11 mouse cellular contexts compared by ENCODE assay signal in the genomic region with DNA sequence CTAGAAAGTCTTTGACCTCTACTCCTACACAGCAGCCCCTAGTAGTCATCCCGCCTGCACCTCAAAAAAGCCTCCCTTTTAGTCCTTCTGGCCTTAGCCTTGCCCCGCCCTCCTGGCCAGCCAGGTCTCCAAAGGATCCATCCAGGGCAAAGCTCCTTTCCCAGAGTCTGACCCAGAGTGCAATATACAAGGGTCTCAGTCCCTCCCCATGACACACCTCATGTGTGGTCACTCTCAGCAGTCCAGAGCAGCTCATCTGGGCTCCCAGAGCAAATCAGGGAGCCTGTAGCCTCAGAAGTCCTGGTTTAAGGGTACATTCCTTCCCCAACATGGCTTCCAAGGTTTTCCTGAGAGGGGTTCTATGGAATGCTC. TPM values are rescaled to one million over a fixed set of nuclear protein-coding genes. Genes with fewer than 3 reads are reported as not detected.
DNase-seq lines count a peak whose midpoint lies in the region; ATAC-seq lines count a peak whose summit lies in the region.
"Had no signal": no experiment of that assay in that cellular context is flagged by ENCODE, and none has a peak within 500 bp of the region (broad histone marks: within the 10 kb centered on the region; RNA-seq: fewer than 3 reads in every experiment).

No protein-coding gene starts in this region.

- H3K27me3 ChIP-seq in heart, embryonic 10.5 days (ENCODE audit: insufficient read depth, poor library complexity, severe bottlenecking) = peaks cover 55% of the 10 kb centered on the region
- no peaks in the 10 kb centered on the region for H3K27me3 ChIP-seq in neural tube, embryonic 11.5 days (ENCODE audit: control insufficient read depth, insufficient read depth, low read length)
- H3K27me3 ChIP-seq in limb, embryonic 13.5 days = peaks cover 12% of the 10 kb centered on the region

- 41% methylated on average over 2 of the region's 2 CpGs for WGBS in heart, embryonic 10.5 days
- WGBS in neural tube, embryonic 11.5 days = 44% methylated on average over 2 of the region's 2 CpGs
- 59% methylated on average over 2 of the region's 2 CpGs for WGBS in limb, embryonic 13.5 days

- H3K9ac ChIP-seq in neural tube, embryonic 11.5 days (ENCODE audit: low read length) = 0 out of 2 replicates have a peak overlapping the region, but pooled peaks have one; percentile 35
- 0 out of 2 replicates have a peak overlapping the region, but pooled peaks have one; percentile 2 for H3K9ac ChIP-seq in limb, embryonic 13.5 days
- H3K9ac ChIP-seq: liver, embryonic 13.5 days had no signal

- no peaks in the 10 kb centered on the region for H3K9me3 ChIP-seq in heart, embryonic 10.5 days
- H3K9me3 ChIP-seq in neural tube, embryonic 11.5 days (ENCODE audit: control insufficient read depth, low read length) = no peaks in the 10 kb centered on the region
- no peaks in the 10 kb centered on the region for H3K9me3 ChIP-seq in limb, embryonic 13.5 days
- H3K9me3 ChIP-seq: liver, embryonic 13.5 days had no signal

- no peak overlapping the region for H3K4me2 ChIP-seq in neural tube, embryonic 11.5 days (ENCODE audit: low read depth)
- H3K4me2 ChIP-seq in limb, embryonic 13.5 days (replicated peaks) = peak overlapping the region; percentile 56
- H3K4me2 ChIP-seq: liver, embryonic 13.5 days had no signal

- no peaks in the 10 kb centered on the region for H3K36me3 ChIP-seq in heart, embryonic 10.5 days
- H3K36me3 ChIP-seq in neural tube, embryonic 11.5 days (ENCODE audit: control insufficient read depth, insufficient read depth, low read length) = no peaks in the 10 kb centered on the region
- H3K36me3 ChIP-seq in limb, embryonic 13.5 days = no peaks in the 10 kb centered on the region
- H3K36me3 ChIP-seq: liver, embryonic 13.5 days had no signal

- peak overlapping the region; percentile 36; the same call in 1 of the 2 replicates for H3K4me3 ChIP-seq in heart, embryonic 10.5 days
- no peak overlapping the region for H3K4me3 ChIP-seq in neural tube, embryonic 11.5 days (ENCODE audit: low read depth, low read length)
- peak overlapping the region; percentile 3; the same call in 1 of the 2 replicates for H3K4me3 ChIP-seq in limb, embryonic 13.5 days
- H3K4me3 ChIP-seq: liver, embryonic 13.5 days; myocyte had no signal

- peak overlapping the region; percentile 29; the same call in 1 of the 2 replicates for H3K27ac ChIP-seq in heart, embryonic 10.5 days
- no peak overlapping the region for H3K27ac ChIP-seq in neural tube, embryonic 11.5 days (ENCODE audit: low read depth, low read length)
- no peak overlapping the region for H3K27ac ChIP-seq in limb, embryonic 13.5 days
- H3K27ac ChIP-seq: liver, embryonic 13.5 days had no signal

- no peak for DNase-seq in heart, embryonic 10.5 days (ENCODE audit: low spot score)
- DNase-seq in heart, postnatal 10 days = no peak
- no peak for DNase-seq in neural tube, embryonic 11.5 days (ENCODE audit: low spot score)
- no peak for DNase-seq in neural tube, embryonic 10.5 days (ENCODE audit: extremely low spot score, low spot score)
- DNase-seq in left cerebral cortex, adult 11 months (ENCODE audit: low spot score) = no peak
- no peak for DNase-seq in gastrocnemius, postnatal 25 days
- no peak for DNase-seq in layer of hippocampus, adult 9-11 months
- DNase-seq: liver, embryonic 13.5 days had no signal

- H3K4me1 ChIP-seq in heart, embryonic 10.5 days = peaks cover 18% of the 10 kb centered on the region
- H3K4me1 ChIP-seq in neural tube, embryonic 11.5 days (ENCODE audit: control insufficient read depth, insufficient read depth, low read length) = peaks cover 9% of the 10 kb centered on the region
- H3K4me1 ChIP-seq in limb, embryonic 13.5 days = peaks cover 38% of the 10 kb centered on the region

- 0 out of 2 replicates have a peak, but pooled peaks have one; percentile 18 for ATAC-seq in neural tube, embryonic 11.5 days (ENCODE audit: insufficient read depth, low FRiP score, low TSS enrichment)
- ATAC-seq in limb, embryonic 13.5 days (ENCODE audit: low FRiP score, low read depth) = no peak

- intact Hi-C loops in heart, postnatal 10 days (cut with DNase I) = no loop called here

RNA-seq across cellular contexts. Expression of gene 4931409K22Rik, which starts 5.3 kb away (rescaled TPM):
- polyA plus RNA-seq in heart, embryonic 10.5 days (2016; fragmentation: Nextera tagmentation; extraction: Ambion mirVana) = 0.06 and 0.09 TPM in 2 replicates
- total RNA-seq in heart, postnatal 10 days (2021) = not detected
- not detected in 2 replicates for polyA plus RNA-seq in neural tube, embryonic 11.5 days (2014; fragmentation: Nextera tagmentation; extraction: Ambion mirVana)
- polyA plus RNA-seq in limb, embryonic 13.5 days (2015; fragmentation: Nextera tagmentation; extraction: Ambion mirVana) = 0.17 and 0.49 TPM in 2 replicates
- not detected for total RNA-seq in gastrocnemius, postnatal 25 days (2021)
- polyA plus RNA-seq: liver, embryonic 13.5 days; myocyte; spleen, adult 2 months had no signal

RNA-seq across cellular contexts. Expression of gene Asb10, which starts 10.5 kb away (rescaled TPM):
- 1.6 and 3.3 TPM in 2 replicates for polyA plus RNA-seq in heart, embryonic 10.5 days (2016; fragmentation: Nextera tagmentation; extraction: Ambion mirVana)
- 10 to 100 TPM; 41.9 to 47.0 TPM for total RNA-seq in heart, postnatal 10 days (2021)
- polyA plus RNA-seq in neural tube, embryonic 11.5 days (2014; fragmentation: Nextera tagmentation; extraction: Ambion mirVana) = 0.38 TPM in 1 of 2 replicates, not detected in the other
- 1.6 and 2.2 TPM in 2 replicates for polyA plus RNA-seq in limb, embryonic 13.5 days (2015; fragmentation: Nextera tagmentation; extraction: Ambion mirVana)
- total RNA-seq in gastrocnemius, postnatal 25 days (2021) = 10 to 100 TPM; 33.2 to 66.7 TPM

RNA-seq across cellular contexts. Expression of gene Gbx1, which starts 24.3 kb away (rescaled TPM):
- 0.06 TPM in 1 of 2 replicates, not detected in the other for polyA plus RNA-seq in heart, embryonic 10.5 days (2016; fragmentation: Nextera tagmentation; extraction: Ambion mirVana)
- under 1 TPM in 1 of 2 experiments, not detected in 1; 0.10 TPM for total RNA-seq in heart, postnatal 10 days (2021)
- polyA plus RNA-seq in neural tube, embryonic 11.5 days (2014; fragmentation: Nextera tagmentation; extraction: Ambion mirVana) = 0.92 and 1.3 TPM in 2 replicates
- not detected in 2 replicates for polyA plus RNA-seq in limb, embryonic 13.5 days (2015; fragmentation: Nextera tagmentation; extraction: Ambion mirVana)
- not detected for total RNA-seq in gastrocnemius, postnatal 25 days (2021)
- polyA plus RNA-seq: spleen, adult 2 months had no signal

RNA-seq across cellular contexts. Expression of gene Abcf2, which starts 26.0 kb away (rescaled TPM):
- polyA plus RNA-seq in heart, embryonic 10.5 days (2016; fragmentation: Nextera tagmentation; extraction: Ambion mirVana) = 107 and 126 TPM in 2 replicates
- total RNA-seq in heart, postnatal 10 days (2021) = 10 to 100 TPM; 44.2 to 47.5 TPM
- polyA plus RNA-seq in neural tube, embryonic 11.5 days (2014; fragmentation: Nextera tagmentation; extraction: Ambion mirVana) = 136 and 147 TPM in 2 replicates
- 120 and 128 TPM in 2 replicates for polyA plus RNA-seq in limb, embryonic 13.5 days (2015; fragmentation: Nextera tagmentation; extraction: Ambion mirVana)
- total RNA-seq in gastrocnemius, postnatal 25 days (2021) = 10 to 100 TPM; 88.0 to 97.0 TPM

RNA-seq across cellular contexts. Expression of gene Chpf2, which starts 35.2 kb away (rescaled TPM):
- 19.1 and 22.8 TPM in 2 replicates for polyA plus RNA-seq in heart, embryonic 10.5 days (2016; fragmentation: Nextera tagmentation; extraction: Ambion mirVana)
- 10 to 100 TPM; 19.4 to 19.8 TPM for total RNA-seq in heart, postnatal 10 days (2021)
- 10.3 and 13.0 TPM in 2 replicates for polyA plus RNA-seq in neural tube, embryonic 11.5 days (2014; fragmentation: Nextera tagmentation; extraction: Ambion mirVana)
- 31.6 and 33.3 TPM in 2 replicates for polyA plus RNA-seq in limb, embryonic 13.5 days (2015; fragmentation: Nextera tagmentation; extraction: Ambion mirVana)
- total RNA-seq in gastrocnemius, postnatal 25 days (2021) = 1 to 10 TPM; 8.0 to 10.0 TPM
